Mouse (Mus musculus): ENCODE data around the gene Fam167b.

The Fam167b gene

DNA sequence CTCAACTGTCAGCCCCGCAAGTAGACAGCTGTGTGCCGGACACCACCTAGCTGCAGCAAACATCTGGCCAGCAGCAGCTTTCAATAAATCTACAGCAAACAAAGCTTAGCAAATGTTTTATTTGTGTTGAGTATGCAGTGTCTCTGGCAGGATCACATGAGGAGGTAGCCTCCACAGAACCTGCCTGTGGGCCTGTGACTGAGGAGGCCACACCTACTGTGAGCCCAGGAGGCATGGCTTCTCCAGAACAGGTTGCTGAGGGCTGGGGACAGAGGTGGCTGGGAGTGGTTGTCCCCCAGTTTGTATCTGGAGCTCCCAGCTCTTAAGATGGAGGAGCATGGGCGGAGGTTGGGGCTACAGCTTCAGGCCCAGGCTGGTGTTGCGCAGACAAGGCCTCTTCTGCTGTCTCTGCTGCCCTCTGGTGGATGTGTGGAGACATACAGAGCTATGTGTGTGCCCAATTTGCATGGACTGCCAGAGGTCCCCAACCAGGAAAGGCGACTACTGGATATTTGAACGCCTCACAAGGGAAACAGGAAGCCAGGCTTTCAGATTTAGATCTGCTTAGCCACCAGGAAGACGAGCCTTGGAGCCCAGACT lies 30.2 kb upstream of the Fam167b start:
- peak; percentile 88 for DNase-seq (ENCODE audit: low spot score)

DNA sequence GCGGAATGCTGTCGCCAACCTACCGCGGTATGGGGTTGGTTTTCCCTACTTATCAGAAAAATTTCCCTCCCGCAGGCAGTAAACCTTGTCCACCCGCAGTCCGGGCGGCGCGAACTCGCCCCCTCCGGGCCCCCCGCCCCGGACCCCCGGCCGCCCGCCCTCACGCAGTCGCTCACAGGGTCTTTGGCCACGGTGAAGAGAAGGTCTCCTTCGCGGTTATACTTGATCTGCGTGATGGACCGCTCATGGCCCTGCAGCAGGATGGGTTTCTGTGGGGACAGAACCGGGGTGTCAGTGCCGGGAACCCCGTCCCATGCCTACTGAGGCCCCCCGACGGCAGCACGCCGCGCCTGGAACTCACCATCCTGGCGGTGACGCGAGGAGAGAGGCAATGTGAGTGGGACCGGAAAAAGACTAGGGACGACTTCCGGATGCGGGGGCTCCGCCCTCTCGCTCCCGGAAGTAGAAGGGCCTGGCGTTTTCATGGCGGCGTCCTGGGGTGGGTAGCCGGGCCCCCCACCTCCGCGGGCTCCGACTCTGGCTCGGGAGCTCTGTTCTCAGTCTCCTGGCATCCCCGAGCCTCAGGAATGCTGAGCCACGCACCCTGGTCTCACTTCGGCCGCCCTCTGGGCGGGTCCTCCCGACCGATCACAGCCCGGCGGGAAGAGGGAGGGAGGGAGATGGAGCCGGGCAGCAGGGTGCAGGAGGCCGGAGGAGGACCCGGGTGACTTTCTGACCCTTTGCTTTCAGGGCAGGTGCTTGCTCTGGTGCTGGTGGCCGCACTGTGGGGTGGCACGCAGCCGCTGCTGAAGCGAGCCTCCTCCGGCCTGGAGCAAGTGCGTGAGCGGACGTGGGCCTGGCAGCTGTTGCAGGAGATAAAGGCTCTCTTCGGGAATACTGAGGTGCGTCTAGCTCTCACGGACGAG lies 22.1 kb upstream of the Fam167b start, which contains the start of the genes Eif3i and Tmem234:
Gene Eif3i, minus strand, starts transcription at position 416 of the 926 bp plus-strand sequence.
Gene Tmem234, plus strand, starts transcription at position 436 of the 926 bp plus-strand sequence.
- DNase-seq (ENCODE audit: low spot score), result peak; percentile 84

DNA sequence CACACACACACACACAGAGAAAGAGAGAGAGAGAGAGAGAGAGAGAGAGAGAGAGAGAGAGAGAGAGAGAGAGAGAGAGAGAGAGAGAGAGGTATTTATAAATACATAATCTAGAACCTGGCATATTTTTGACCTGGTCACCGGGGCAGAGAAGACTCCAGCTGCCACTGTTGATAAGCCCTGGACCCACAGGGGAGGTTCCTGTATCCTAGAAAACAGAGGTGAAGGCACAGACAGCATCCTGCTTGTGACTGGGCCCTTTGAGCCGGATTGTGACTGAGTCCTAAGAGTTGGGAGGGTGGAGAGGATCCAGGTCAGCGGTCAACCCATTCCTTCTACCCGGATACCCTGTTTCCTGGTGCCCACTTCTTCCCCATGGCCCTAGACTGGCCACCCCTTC lies 10.5 kb upstream of the Fam167b start:
- DNase-seq (ENCODE audit: low spot score), result no peak

DNA sequence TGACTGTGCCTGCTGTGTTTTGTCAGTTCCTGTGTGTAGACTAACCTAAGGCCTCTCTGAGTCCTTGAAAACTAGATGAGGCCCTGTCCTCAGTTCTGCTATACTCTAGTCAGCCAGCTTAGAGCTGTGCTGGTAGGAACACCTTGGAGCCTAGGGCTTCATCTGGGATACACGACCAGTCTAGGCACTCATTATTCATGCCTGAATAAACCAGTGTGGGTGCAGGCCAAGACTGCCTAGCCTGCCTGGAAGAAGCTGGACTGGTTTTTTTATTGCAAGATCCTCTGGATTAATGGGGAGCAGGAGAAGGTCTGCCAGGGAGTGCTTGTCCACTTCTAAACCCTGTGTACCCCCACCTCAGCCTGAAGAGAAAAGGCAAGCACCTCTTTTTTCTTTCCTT lies 8.6 kb upstream of the Fam167b start:
- no peak for DNase-seq (ENCODE audit: low spot score)

DNA sequence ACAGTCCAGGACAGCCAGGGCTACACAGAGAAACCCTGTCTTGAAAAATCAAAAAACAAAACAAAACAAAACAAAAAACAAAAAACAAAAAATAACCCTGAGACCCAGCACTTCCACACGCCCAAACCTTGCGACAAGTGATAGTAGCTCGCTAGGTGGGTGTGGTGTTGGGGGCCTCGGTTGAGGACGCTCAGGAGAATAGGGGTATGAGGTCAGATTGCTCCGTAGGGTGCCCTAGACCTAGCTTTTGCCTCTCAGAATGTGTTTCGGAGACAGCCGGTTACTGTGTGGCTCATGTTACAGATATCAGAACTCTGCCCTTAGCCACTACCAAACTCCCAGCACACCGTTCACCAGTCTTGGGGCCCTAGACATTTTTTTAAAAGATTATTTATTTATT lies 7.4 kb upstream of the Fam167b start:
- DNase-seq (ENCODE audit: low spot score), result no peak

DNA sequence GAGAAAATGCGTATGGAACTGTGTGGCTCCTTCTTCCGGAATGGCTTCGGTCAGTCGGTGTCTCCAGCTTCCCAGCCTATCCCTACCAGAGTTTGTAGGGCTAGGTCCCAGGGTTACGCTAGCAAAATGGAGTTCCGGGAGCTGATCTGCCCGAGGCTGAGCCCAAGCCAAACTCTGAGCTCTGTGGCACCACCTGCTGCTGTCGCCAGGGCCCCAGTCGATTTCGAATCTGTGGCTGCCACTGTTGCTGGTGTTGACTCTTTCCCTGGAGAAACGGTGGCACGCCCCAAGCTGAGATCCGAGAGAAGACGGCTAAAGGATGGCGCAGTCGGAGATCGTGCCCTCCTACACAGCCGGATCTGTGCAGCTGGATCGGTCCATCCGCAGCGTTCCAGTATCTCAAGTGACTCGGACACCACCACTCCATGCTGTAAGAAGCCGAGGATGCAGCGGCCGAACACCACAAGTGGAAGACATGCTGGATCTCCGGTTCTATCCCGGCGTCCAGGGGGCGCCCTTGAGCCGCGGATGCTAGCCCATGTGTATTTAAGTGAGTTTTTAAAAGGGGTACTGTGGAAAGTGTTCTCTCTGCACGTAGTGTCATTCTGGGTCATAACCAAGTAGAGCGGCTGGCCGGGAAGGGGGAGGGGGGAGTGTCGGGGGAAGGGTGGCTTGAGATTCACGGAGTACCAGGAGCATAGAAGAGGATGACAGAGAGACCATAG lies 6.7 kb upstream of the Fam167b start:
- peak; percentile 90 for DNase-seq (ENCODE audit: low spot score)

DNA sequence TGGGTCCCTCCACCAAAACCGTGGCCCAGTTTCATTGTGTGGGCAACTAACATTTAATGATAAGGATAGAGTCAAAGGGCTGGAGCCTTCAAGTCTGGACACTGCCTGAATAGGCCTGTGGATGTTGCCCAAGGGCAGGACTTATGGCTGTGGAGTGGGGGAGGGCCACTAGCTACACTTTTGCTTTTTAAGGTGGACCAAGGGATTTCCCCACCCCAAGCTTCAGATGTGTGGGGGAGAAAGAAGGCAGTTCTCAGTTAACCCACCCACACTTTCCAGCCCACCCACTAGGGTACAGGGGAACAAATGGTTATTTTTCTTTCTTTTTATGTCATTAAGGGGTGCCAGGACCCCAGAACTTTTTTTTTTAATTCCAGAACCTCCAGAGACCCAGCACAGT lies 6.0 kb upstream of the Fam167b start:
- DNase-seq (ENCODE audit: low spot score), result no peak

DNA sequence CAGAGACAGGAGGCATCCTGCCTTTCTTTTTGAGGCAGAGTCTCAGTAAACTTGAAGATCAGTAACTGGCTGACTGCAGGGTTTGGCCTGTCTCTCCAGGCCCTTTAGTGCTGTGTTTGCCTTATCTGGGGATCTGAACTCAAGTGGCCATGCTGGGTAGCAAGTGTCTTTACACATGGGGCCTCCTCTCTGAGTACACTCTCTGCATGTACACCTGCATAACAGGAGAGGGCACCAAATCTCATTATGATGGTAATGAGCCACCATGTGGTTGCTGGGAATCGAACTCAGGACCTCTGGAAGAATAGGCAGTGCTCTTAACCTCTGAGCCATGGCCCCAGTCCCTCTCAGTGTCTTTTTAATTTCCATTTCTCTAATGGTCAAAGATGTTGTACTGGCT lies 3.9 kb upstream of the Fam167b start:
- no peak for DNase-seq (ENCODE audit: low spot score)

DNA sequence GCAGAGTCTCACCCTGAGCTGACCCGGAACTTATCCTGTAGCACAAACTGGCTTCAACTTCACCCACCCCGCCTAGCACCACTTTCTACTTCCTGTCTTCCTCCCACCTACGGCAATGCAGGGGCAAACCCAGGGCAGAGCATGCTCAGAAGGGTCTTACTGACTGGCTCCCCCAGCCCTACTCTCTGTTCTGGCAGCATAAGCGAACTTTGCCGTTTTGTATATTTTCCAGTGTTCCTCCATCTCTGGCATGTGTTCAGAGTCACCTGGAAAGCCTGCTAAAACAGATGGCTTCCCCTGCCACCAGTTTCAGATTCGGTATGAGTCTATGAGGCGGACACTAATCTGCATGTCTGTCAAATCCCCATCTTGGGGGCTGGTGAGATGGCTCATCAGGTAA lies 2.0 kb upstream of the Fam167b start:
- peak; percentile 25 for DNase-seq (ENCODE audit: low spot score)

DNA sequence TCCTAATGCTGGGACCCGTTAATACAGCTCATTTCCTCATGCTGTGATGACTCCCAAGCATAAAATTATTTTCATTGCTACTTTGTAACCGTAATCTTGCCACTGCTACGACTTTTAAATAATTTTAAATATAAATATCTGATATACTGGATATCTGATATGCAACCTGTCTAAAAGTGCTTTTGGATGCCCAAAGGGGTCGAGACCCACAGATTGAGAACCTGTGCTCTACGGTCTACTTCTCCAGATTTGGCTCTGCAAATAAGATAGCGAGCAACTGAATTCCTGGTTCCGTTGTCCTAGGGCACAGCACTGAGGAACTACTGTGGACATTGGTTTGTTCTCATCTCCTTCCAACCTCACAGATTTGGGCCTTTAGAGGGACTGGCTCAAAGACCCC lies 661 bp downstream of the Fam167b start:
- no peak for DNase-seq (ENCODE audit: low spot score)

DNA sequence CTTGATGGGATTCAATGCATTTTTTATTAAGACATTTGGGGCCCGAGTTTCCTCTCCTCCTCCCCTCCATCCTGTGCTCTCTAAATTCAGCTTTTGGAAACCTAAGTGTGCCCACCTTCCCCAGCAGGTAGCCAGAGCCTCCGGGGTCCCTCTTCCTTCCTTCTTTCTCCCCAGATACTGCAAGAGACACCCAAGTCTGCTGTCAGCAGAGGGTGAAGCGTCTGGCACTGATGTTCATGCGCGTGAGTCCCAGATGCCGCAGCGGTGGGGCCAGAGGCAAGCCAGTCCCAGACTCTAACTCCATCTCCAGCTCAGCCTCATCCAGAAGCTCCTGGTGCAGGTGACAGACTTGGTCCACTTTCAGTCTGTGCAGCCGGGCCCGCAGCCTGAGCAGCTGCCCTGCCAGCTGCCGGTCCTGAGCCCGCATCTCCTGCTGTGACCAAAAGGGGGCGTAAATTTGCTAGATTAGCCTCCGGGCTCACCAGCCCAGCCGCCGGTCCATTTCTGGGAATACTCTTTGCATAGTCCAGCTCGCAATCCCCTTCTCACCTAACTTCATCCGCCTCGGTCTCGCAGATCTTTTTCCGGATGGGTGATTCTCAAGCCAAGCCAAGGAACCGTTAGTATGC lies 1.4 kb downstream of the Fam167b start:
- peak; percentile 68 for DNase-seq (ENCODE audit: low spot score)

DNA sequence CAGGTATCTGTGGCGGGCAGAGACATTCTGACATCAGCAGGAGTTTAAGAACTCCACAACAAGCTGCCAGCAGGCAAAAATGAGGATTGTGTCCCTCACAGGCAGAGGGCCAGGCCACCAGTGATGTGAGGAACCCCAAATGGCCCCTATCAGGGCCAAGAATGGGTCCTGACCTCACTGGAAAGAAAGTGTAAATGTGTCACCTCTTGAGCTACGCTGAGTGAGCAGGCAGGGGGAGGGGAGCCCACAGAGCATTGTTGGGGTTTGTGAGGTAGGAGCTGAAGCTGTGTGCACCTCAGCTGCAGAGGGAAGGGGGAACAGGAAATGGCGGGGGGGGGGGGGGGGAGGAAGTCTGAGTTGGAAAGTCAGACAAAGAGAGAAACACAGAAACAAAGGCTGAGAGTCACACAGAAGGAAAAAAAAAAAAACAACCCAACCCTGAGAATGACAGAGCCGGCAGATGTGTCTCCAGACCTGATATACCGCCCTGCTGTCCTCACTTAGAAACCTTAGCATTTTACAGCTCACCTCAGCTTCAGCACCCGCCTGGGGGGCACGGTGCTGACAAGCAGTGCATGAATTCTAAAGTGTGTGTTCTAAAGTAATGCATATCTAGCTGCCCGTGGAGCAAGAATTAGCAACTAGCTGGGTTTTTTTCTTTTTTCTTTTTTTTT lies 3.0 kb downstream of the Fam167b start:
- DNase-seq (ENCODE audit: low spot score), result no peak

DNA sequence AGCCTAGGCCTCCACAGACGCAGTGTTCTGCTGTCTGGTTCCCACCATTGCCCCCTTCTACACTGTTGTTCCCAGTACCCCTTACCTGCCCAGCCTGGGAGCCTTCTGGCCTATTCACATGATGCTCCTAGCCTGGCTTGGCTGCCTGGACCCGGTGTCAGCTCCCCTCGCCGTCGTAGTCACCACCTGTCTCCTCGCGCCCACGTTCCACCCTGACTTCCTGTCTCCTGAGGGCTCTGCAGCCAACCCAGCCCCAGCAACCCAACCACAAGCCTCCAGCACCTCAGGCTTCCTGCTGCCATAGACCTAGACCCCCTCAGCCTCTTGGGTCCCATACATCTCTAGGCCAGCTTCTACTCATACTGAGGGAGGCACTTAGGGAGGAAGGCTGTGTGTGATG lies 4.9 kb downstream of the Fam167b start, which contains the start of gene Lck:
Gene Lck, minus strand, starts transcription at position 212 of the 400 bp plus-strand sequence.
- DNase-seq (ENCODE audit: low spot score), result no peak

DNA sequence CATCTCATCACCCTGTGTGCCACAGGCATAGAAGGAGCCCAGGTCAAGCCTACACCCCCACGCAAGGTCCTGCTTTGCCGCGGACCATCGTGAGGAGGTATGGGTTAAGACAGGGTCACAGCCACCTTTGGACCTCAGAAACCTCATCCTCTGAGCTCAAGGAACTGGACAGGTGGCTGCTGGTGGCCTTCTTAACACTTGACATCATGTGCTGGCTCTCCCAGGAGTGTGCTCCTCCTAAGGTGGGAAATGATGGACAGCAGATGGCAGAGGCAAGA lies 5.3 kb downstream of the Fam167b start:
- no peak for DNase-seq (ENCODE audit: low spot score)

DNA sequence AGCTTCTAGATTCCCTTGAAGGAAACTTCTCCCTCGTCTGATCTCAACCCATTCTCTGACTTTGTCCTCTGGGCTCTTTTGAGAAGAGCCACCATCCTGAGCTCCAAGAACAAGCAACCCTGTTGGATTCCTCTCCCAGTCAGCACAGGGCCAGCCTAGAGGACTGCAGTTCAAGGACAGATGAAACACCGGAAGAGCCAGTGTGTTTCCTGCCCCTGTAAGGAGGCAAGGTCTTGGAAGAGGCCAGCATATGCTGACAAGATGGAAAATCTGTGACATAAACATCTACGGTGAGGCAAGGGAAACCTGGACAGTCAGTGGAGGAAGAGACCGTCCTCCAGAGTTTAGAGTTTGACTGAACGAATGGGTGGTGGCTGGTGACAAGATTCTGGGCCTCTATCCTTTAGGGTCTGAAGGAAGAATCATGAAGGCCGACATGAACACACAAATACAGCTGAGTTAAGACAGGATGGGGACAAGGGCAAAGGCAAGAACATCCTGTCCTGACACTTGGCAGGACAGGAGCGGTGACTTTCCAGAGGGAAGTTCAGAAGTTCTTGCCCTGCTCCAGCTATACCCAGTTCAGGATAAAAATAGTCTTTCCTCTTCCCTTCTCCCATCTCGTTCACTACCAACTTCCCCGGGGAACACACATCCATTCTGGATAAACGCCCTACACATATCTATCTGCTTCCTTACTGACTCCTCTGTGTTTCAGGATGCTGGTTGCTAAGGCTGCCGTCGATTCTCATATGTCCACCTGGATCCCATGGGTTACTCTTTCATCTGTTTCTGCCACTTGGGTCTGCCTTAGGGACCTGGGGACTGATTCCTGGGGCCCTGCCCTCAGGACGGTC lies 5.9 kb downstream of the Fam167b start:
- no peak for DNase-seq (ENCODE audit: low spot score)

DNA sequence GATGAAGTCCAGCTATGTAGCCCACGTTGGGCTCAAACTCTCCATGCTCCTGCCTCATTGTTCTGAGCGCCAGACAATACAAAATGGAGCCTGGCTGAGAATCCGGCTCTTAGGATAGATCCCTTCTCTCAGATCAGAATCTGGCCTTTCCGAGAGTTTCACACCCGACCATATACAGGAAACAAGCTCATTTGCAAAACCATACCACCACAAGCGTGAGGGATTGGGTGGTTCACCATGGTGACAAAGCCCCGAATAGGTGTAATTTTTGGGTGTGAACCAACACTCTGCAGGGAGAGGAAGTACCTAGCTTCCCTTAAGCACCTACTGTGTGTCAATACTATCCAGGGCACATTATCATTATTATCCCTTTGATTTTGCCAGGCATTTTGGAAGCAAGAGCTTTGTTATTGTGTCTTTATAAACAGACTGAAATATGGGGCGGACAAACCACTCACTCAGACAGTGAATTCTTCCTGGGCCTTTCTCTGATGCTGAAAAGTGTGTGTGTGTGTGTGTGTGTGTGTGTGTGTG lies 6.7 kb downstream of the Fam167b start:
- no peak for DNase-seq (ENCODE audit: low spot score)

DNA sequence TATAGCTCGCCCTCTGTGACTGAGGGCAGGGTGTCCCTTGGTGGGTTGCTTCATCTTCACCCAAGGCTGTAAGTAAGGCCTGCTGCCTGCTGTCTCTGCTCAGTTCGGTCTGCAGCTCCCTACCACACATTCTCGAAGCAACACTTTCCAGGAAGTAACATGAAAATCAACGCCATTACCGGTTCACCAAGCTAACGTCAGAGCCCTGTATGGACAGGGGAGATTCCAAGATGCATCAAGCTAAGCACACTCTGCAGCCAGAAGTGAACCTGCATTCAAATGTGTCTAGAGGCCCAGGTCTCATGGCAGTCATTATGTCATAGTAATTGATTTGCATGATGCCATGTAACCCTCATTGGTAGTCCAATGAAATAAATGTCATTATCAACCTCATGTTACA lies 8.3 kb downstream of the Fam167b start:
- no peak for DNase-seq (ENCODE audit: low spot score)

DNA sequence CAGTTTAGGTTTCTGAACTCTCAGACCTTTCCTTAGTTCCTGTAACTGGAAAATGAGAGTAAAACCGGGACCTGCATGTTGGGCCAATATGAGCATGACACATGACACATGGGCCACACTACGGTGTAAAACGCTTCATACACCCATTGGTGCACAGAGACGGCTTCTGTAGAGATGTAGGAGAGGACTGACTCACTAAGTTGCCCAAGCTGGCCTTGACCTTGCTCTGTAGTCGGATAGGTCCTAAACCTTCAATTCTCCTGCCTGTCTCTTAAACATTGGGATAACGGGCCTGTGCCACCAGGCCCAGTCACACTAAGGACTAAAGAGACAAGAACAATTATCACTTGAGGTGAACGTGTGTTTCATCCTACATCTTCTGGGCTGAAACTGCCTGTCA lies 10.0 kb downstream of the Fam167b start:
- no peak for DNase-seq (ENCODE audit: low spot score)

DNA sequence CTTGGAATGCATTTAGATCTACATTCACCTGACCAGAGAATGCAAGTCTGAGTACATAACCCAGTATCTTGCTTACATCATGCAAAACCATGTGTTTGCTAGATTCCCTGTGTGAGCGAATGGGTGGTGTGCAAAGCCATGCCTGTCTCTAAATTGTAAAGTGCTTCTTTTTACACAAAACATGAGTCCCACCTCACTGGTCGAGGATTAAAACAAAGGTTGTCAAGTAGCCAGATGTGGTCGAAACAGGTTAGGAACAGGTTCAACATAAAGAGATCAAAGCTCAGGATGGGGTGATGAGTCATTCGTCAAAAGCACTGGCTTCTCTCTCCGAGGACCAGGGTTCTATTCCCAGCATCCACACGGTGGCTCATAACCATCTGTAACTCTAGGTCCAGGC lies 13.2 kb downstream of the Fam167b start:
- no peak for DNase-seq (ENCODE audit: low spot score)

DNA sequence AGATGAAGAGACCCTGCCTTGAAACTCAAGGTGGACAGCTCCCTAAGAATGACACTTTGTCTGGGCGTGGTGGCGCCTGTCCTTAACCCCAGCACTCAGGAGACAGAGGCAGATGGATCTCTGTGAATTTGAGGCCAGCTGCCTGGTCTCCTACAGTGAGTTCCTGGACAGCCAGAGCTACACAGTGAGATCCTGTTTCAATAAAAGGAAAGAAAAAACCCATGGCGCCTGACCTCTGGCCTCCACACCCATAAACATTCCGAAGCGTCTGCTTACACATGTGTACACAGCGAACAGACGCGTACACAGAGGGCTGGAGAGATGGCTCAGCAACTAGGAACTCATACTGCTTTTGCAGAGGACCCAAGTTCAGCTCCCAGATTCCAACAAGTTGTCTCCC lies 14.6 kb downstream of the Fam167b start:
- DNase-seq (ENCODE audit: low spot score), result no peak

DNA sequence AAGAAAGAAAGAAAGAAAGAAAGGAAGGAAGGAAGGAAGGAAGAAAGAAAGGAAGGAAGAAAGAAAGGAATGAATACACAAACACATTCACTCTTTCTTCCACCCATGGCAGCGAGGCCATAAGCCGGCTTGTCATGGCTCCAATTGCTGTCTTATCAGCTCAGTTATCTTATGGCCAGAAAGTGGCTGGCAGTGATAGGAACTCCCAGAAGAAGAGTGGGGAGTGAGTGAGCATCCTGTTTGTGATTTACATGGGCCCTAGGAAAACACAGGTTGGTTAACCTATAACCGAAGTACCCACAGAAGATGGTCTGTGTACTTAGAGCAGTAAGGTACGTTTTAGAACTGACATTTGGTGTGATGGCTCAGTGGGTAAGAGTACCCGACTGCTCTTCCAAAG lies 17.2 kb downstream of the Fam167b start:
- no peak for DNase-seq (ENCODE audit: low spot score)

All from layer of hippocampus, adult 11-12 months (tissue).